8 mouse cellular contexts compared by ENCODE assay signal in genomic region chr7:30094646-30095429, GRCm38 (mm10). TPM values are rescaled to one million over a fixed set of nuclear protein-coding genes. Genes with fewer than 3 reads are reported as not detected.
A peak's percentile ranks its signal among the peaks of the same experiment; 100 is the strongest.
DNase-seq lines count a peak whose midpoint lies in the region; ATAC-seq lines count a peak whose summit lies in the region.

Zfp260 (plus strand) TSS chr7:30094777.

- intact Hi-C loops in left cerebral cortex, postnatal 14 days (cut with DNase I): no loop called here

- peak within 1 kb of the TSS; percentile 98 for H3K27ac ChIP-seq in intestine, embryonic 14.5 days (ENCODE audit: low read depth)

- H3K4me3 ChIP-seq in intestine, embryonic 14.5 days (ENCODE audit: low read depth, low read length): peak within 1 kb of the TSS; percentile 81

- peak within 1 kb of the TSS; percentile 83 for H3K9ac ChIP-seq in intestine, embryonic 14.5 days (ENCODE audit: low read length)

- WGBS in intestine, embryonic 14.5 days: under 1% methylated on average over 26 of the region's 26 CpGs

- peak within 1 kb of the TSS; percentile 78 for H3K4me2 ChIP-seq in intestine, embryonic 14.5 days (ENCODE audit: low read length)

- H3K4me1 ChIP-seq in intestine, embryonic 14.5 days (replicated peaks; ENCODE audit: control insufficient read depth, insufficient read depth, low read length): peaks cover 7% of the 10 kb centered on the region; the same call in 1 of the 2 replicates

- H3K9me3 ChIP-seq in intestine, embryonic 14.5 days (ENCODE audit: control insufficient read depth, low read length): no peaks in the 10 kb centered on the region

- H3K27me3 ChIP-seq in intestine, embryonic 14.5 days (replicated peaks; ENCODE audit: control insufficient read depth, insufficient read depth, low read length): no peaks in the 10 kb centered on the region

- peak; percentile 82 for ATAC-seq in intestine, embryonic 14.5 days (replicated peaks; ENCODE audit: low FRiP score, low TSS enrichment, low read depth)

- peak; percentile 80 to 82 for DNase-seq in adrenal gland, adult 18-20 months (ENCODE audit: low spot score in 2 of 2)
- DNase-seq in embryo, embryonic 11 days: peak; percentile 97
- peak; percentile 86 for DNase-seq in gastrocnemius, postnatal 25 days
- DNase-seq in intestine, embryonic 14.5 days (ENCODE audit: low spot score): peak; percentile 96
- peak; percentile 91 to 94 for DNase-seq in left cerebral cortex, postnatal 14 days (ENCODE audit: low spot score in 2 of 2)
- DNase-seq in mesoderm, embryonic 11.5 days (ENCODE audit: low read depth, low spot score): peak; percentile 97
- peak; percentile 88 to 91 for DNase-seq in right cerebral cortex, postnatal 36 days (ENCODE audit: low spot score in 2 of 2)
- DNase-seq in yolk sac, embryonic 10.5 days (ENCODE audit: low spot score): peak; percentile 93

- peaks cover 14% of the 10 kb centered on the region for H3K36me3 ChIP-seq in intestine, embryonic 14.5 days (ENCODE audit: control insufficient read depth, insufficient read depth, low read length)

RNA-seq across cellular contexts. Expression of gene Zfp260, which starts in this region (rescaled TPM):
- 10 to 100 TPM; 38.4 to 45.1 TPM for total RNA-seq in adrenal gland, adult 18-20 months (2021)
- 10 to 100 TPM; 24.1 to 24.4 TPM for total RNA-seq in gastrocnemius, postnatal 25 days (2021)
- 91.8 and 115 TPM in 2 replicates for polyA plus RNA-seq in intestine, embryonic 14.5 days (2014; fragmentation: Nextera tagmentation; extraction: Ambion mirVana)
- total RNA-seq in left cerebral cortex, postnatal 14 days (2021): 10 to 100 TPM; 54.8 to 67.7 TPM

Comparison
In these comparisons a context has a peak if more than half of its experiments do, and no peak if none do; other contexts are left out.
1. Peak in every context shown above with its lines: DNase-seq, ATAC-seq, H3K4me3 ChIP-seq and H3K27ac ChIP-seq.